Mouse (Mus musculus): ENCODE data around the gene Gm9733. TPM values are rescaled to one million over a fixed set of nuclear protein-coding genes. Genes with fewer than 3 reads are reported as not detected.

Gene Gm9733
- polyA plus RNA-seq (2012; rRNA removed; ENCODE audit: low replicate concordance) = not detected in 2 replicates

GRCm38 (mm10) chr3:15332063-15332462, at the start of gene Gm9733:
Gene Gm9733 (minus strand): TSS chr3:15332302.

Other genes starting within 250 kb of the Gm9733 start
- gene Sirpb1a, start 94.2 kb upstream of the Gm9733 start, polyA plus RNA-seq (2012; rRNA removed; ENCODE audit: low replicate concordance) = 0.13 TPM in 1 of 2 replicates, not detected in the other
- not detected in 2 replicates for gene Sirpb1b, start 242.8 kb upstream of the Gm9733 start, polyA plus RNA-seq (2012; rRNA removed; ENCODE audit: low replicate concordance)